Mouse (Mus musculus) kidney, adult 8-10 months (tissue): Measurements from ENCODE around the gene Gm14391.
"Not testable (repeated sequence)": the region's sequence is repeated elsewhere in the genome, so short reads cannot be mapped to it uniquely, and the experiment has no call there.

ENCODE experiments used
- DNase-seq, 2 experiments: peaks; one replicate each; pipeline ENCODE4 v3.0.0; 2022

Gm14391 gene

DNA sequence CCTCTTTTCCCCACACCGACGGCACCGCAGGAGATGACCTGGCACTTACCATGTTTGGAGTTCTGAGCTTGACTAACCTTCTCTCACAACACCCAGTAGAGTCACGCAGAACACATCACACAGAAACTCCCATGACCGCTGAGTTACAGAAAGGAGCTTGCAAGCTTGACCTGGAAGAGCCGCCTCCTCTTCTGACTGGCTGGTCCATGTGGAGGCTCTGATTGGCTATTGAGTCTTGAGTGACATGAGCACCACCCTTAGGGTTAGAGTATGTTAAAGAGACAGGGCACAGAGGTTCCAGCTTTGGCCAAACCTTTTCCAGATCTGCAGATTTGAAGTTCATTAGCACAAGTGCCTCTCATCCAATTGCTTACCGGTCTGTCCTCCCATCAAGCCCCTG is at the start of gene Gm14391:
TSS of gene Gm14391 (minus strand) at position 186 of the 400 bp plus-strand sequence.
- DNase-seq: not testable (repeated sequence)

DNA sequence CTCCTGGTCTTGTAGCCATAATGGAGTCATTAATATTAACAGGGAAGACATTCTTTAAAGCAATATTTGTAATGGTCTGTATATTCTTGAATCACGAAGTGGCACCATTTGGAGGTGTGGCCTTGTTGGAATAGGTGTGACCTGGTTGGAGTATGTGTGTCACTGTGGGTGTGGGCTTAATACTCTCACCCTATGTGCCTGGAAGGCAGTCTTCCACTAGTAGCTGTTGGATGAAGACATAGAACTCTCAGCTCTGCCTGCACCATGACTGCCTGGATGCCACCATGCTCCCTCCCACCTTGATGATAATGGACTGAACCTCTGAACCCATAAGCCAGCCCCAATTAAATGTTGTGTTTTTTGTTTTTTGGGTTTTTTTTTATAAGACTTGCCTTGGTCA is 27.7 kb downstream of the Gm14391 start:
- not testable (repeated sequence) for DNase-seq

DNA sequence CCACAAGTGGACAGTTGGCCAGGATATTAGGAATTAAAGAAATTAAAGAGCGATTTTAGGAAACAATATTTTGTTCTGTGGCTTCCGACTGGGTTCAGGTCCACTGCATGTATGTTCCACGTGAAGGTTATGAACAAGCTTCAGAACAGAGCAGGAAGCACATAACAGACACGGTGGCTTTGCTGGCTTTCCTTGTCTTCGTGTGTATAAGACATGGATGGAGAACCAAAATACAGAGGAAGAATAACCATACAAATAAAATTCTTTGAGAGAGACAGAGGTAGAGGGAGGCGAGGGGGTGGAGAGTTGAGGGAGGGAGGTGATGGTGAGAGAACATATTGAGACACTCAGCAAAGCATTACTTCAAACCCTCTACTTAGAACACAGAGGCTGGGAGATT is 30.4 kb downstream of the Gm14391 start:
- DNase-seq: no peak

DNA sequence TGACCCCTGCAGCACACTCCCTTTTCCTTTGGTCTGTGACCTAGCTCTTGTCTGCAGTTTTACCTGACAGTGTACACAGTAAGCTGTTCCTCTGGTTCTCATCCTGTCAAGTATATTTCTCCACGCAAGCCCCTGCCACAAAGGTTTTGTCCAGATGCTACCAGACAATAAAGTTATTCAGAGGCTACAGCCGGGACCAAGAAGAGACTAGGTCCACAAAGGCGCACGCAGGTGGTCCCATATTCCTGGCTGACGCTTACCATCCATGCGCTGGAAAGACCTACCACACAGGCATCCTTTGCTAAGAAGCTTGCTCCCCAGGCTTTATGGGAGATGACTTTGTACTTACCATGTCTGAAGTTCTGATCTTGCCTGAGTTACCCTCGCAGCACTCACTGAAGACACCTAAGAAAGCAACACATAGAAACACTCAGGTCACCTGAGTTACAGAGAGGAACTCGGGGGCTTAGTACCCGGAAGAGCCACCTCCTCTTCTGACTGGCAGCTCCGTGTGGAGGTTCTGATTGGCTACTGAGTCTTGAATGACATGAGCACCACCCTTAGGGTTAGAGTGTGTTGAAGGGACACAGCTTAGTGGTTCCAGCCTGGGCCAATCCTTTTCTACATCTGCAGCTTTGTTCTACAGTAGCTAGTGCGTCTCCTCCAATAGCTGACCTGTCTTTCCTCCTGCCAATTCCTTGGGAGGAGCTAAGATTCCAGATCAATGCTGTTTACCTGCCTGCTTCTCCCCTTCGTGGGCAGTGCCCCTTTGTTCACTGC is 31.1 kb downstream of the Gm14391 start, which contains the start of gene Gm14443:
TSS of gene Gm14443 (minus strand) at position 471 of the 780 bp plus-strand sequence.
- not testable (repeated sequence) for DNase-seq

DNA sequence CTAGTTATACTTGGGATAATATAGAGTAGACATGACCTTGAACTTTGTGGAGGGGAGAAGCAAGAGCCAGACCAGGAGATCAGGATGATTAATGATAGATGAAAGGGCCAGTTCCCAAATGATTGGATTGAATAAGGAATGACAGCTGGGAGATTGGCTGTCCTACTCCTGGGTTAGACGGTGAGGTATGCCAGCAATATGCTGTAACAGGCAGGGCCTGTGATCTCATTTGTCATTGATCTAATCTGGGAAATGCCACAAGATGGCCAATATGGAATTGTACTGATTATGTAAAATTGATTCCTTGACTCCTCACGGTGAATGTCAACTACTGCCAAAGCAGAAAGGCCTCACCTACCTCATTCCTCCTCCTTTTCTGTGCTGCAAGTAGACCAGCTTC is 32.7 kb downstream of the Gm14391 start:
- not testable (repeated sequence) for DNase-seq

DNA sequence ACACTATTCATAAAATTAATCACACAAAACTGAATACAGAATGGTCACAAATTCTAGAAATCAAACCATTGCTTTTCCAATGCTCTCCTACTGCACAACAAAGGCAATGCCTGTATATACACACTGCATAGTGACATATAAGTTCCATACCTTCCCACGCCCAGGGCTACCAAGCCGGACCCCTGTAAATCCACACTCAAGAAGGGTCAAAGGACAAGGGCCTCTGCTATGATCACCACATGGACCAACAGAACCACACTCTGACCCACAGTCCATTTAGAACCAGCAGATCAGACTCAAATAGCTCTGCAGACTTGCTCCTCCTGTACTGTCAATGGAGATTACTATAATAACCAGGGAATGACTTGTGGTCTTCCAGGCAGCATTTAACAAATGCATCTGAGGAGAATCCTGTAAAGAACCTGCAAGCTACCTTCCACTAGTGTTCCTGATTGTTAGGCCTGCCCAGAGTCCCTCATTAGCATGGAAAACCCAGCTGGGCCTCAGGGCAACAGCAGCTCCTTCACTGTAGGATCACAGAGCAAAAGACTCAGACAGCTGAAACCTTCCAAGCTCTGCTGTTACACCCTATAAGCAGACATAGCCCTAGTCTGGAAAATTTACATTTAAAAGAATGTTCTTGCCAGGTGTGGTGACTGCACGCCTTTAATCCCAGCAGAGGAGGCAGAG is 33.7 kb downstream of the Gm14391 start:
- not testable (repeated sequence) for DNase-seq

DNA sequence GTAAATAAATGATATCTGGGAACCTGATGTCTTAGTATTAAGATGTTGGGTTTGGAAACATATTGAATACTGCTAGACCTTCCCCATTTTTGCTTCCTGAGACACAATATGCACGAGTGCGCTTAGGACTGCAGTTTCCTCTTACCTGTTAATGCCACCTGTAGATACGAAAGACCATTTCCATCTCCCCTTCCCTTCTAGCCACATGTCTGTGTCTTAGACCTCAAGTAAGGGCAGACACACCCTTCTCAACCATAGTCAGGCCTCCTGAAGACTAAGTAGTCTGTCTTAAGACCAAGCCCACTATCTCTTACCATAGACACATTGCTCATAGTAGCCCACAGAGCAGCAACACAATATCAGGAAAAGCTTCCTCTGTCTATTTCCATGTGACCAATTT is 34.6 kb downstream of the Gm14391 start:
- DNase-seq: no peak

DNA sequence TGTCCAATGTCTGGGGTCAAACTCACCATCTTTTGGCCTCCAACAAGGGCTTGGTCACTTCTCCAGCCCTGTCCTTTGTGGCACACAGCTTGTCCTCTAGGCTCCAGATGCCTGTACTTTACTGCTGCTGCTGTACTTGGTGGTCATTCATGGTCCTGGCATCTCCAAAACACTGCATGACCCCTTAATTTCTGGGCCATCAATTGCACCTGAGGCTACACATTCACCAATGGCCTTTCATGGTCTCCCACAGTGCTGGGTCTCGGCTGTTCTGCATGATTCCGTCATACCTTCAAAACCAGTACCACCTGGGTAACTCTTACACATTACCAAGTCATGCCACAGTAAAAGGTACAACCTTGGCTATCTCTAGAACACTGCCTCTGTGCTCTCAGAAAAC is 39.8 kb downstream of the Gm14391 start:
- DNase-seq: not testable (repeated sequence)

DNA sequence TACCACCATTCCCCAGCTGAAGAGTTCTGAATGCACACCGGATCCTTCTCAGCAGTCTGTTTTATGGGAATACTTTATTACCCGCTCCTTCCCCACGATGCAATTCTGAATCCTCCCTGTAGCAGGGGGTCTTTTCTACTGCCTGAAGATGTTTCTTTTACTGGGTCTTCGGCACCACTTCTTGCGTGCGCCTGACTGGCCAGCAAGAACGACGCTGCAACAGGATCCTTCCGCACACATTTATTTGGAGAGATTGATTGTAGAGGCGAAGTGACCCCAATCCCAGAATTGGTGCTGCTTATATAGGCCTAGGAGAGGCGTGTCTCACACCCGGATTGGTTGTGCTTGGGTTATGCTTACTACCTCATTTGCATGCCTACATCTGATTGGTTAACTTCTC is 41.6 kb downstream of the Gm14391 start:
- DNase-seq: not testable (repeated sequence)

DNA sequence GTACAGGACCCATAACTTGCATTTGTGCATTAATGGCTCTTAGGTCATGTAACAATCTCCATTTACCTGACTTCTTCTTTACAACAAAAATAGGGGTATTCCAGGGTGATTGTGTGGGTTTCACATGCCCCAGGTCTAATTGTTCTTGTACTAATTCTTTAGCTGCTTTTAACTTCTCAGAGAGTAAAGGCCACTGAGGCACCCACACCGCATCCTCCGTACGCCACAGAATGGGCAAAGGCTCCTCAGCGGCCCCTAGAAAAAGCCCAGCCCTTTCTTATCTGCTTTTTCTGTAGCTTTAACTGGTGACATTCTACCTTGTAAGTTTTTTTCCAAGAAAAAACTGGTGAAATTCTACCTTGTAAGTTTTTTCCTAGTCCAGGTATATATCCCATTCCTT is 45.3 kb downstream of the Gm14391 start:
- not testable (repeated sequence) for DNase-seq

DNA sequence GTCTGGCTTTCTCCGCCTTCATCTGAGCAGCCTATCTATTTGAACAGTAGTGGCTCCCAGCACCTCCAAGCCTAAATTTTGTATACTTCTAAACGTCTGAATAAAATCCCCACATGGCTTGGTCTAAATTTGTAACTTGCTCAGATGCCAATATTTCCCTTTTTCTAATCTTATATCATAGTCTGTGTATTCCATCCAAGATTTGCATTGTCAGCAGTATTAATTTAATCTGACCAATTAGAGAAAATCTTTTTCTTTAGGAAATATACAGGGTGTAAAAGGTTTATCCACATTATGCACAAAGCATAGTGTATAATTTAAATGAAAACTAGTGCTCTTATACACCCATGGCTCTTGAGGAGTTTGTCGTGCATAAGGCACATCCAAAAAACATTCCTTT is 48.1 kb downstream of the Gm14391 start:
- no peak for DNase-seq

DNA sequence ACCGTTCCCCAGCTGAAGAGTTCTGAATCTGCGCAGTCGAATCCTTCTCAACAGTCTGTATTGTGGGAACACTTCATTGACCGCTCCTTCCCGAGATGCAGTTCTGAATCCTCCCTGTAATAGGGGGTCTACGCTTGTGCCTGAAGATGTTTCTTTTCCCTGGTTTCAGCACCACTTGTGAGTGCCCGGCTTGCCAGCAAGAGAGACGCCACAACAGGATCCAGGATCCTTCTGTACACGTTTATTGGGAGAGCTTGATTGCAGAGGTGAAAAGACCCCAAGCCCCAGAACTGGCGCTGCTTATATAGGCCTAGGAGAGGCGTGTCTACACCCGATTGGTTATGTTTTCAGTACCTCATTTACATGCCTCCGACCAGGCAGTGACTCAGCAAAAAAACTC is 50.0 kb downstream of the Gm14391 start:
- DNase-seq: no peak

DNA sequence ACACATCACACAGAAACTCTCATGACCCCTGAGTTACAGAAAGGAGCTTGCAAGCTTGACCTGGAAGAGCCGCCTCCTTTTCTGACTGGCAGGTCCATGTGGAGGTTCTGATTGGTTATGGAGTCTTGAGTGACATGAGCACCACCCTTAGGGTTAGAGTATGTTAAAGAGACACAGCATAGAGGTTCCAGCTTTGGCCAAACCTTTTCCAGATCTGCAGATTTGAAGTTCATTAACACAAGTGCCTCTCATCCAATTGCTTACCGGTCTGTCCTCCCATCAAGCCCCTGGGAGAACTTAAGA is 64.8 kb downstream of the Gm14391 start, which contains the start of gene Gm14399:
TSS of gene Gm14399 (minus strand) at position 20 of the 303 bp plus-strand sequence.
- DNase-seq: not testable (repeated sequence)

DNA sequence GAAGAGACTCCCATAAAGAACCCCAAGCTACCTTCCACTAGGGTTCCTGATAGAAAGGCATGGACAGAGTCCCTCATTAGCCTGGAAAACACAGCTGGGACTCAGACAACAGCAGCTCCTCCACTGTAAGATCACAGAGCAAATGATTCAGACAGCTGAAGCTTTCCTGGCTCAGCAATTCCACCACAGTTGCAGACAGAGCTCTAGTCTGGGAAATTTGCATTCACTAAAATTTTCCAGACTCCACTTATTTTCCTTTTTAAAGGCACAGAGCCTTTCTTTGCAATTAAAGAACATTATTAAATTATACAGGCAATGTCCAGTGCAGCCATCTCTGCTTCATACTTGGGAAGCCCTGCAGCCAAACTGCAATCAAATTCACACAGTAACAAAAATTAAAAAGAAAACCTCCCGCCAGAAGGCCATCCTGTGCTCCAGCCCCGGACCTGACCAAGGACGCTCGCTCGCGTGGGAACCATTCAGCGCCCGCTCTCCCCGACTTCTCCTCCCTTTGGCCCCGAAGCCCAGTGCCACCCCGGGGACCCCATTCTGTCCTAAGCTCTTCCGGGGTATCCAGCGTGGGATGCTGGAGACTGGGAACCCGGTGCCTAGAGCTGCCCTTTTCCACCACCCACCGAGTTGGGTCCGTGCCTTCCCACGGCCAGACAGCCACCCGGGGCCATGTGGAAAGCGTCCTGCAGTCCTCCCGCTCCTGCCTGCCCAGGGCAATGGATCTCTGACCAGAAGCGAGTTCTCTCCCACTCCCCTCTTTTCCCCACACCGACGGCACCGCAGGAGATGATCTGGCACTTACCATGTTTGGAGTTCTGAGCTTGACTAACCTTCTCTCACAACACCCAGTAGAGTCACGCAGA is 65.4 kb downstream of the Gm14391 start:
- DNase-seq: peak; percentile 28
